Mouse (Mus musculus) CH12.LX (cell line): ENCODE results near the gene Ndufc2. TPM values are rescaled to one million over a fixed set of nuclear protein-coding genes. Genes with fewer than 3 reads are reported as not detected.

Experiments used
- DNase-seq: peaks from one replicate; pipeline ENCODE4 v3.0.0-alpha.2; 2013; ENCODE audit errors: extremely low read depth
- H3K27ac ChIP-seq: 2 replicates; pipeline ENCODE4 v1.5.1; 2012; ENCODE audit warnings: low read depth, mild to moderate bottlenecking, control low read depth, moderate library complexity; ENCODE audit not compliant: insufficient read depth
- H3K27me3 ChIP-seq: replicated peaks from 2 replicates; pipeline ENCODE3; 2012; ENCODE audit warnings: inconsistent platforms
- H3K36me3 ChIP-seq, 2 experiments: replicated peaks in 1 of 2; 2 replicates each; pipeline versions ENCODE3 to v1.6.1; 2012; ENCODE audit warnings: inconsistent platforms in 1 of 2, low read length in 1 of 2, mild to moderate bottlenecking in 1 of 2, mixed read lengths in 1 of 2, moderate library complexity in 1 of 2; ENCODE audit not compliant: control insufficient read depth in 1 of 2, insufficient read depth in 1 of 2
- H3K4me1 ChIP-seq, 2 experiments: 2 replicates each; pipeline ENCODE4 v1.6.1; 2012; ENCODE audit warnings: inconsistent platforms in 1 of 2, moderate library complexity in 1 of 2; ENCODE audit not compliant: insufficient read depth in 2 of 2, control insufficient read depth in 1 of 2
- H3K4me2 ChIP-seq: 2 replicates; pipeline ENCODE4 v1.6.1; 2012; ENCODE audit warnings: low read depth, mild to moderate bottlenecking, control low read depth; ENCODE audit not compliant: poor library complexity, insufficient read depth, severe bottlenecking
- H3K4me3 ChIP-seq, 3 experiments: fragments of 150-350 bp in 1 of 3; sonication (generic) in 1 of 3; replicated peaks in 1 of 3; 2 replicates each; pipeline versions ENCODE3 to v1.5.1; 2011 to 2012; ENCODE audit warnings: low read depth in 2 of 3, low read length in 2 of 3, mild to moderate bottlenecking in 2 of 3, moderate library complexity in 2 of 3, control low read depth in 1 of 3, improper control_type of control experiment in 1 of 3, inconsistent platforms in 1 of 3, mixed read lengths in 1 of 3; ENCODE audit not compliant: poor library complexity in 1 of 3
- H3K79me2 ChIP-seq: replicated peaks from 2 replicates; pipeline ENCODE4 v1.6.1; 2012; ENCODE audit warnings: mild to moderate bottlenecking, moderate library complexity; ENCODE audit not compliant: control insufficient read depth, poor library complexity, insufficient read depth, severe bottlenecking; ENCODE audit errors: extremely low read depth
- H3K9ac ChIP-seq: 2 replicates; pipeline ENCODE4 v1.6.1; 2012; ENCODE audit warnings: low read depth, mild to moderate bottlenecking, control low read depth, moderate library complexity; ENCODE audit not compliant: insufficient read depth
- H3K9me3 ChIP-seq: replicated peaks from 2 replicates; pipeline ENCODE3; 2012; ENCODE audit warnings: low read length, inconsistent platforms, mixed read lengths
- E2F4 ChIP-seq: IDR thresholded peaks from 2 replicates; pipeline ENCODE4 v1.6.1; 2011; ENCODE audit warnings: low read depth, low read length, improper control_type of control experiment; ENCODE audit not compliant: insufficient replicate concordance
- ETS1 ChIP-seq: conservative IDR thresholded peaks from 2 replicates; pipeline ENCODE4 v1.6.1; 2012; ENCODE audit warnings: low read depth, mild to moderate bottlenecking, inconsistent platforms, low read length, improper control_type of control experiment, moderate library complexity
- HCFC1 ChIP-seq: IDR thresholded peaks from 2 replicates; pipeline ENCODE4 v1.6.1; 2012; ENCODE audit warnings: low read depth, mild to moderate bottlenecking, inconsistent platforms, low read length, improper control_type of control experiment
- JUN ChIP-seq: IDR thresholded peaks from 2 replicates; pipeline ENCODE4 v1.6.1; 2011; ENCODE audit warnings: low read depth, mild to moderate bottlenecking, low read length, improper control_type of control experiment, moderate library complexity; ENCODE audit not compliant: insufficient read depth
- MAFK ChIP-seq: IDR thresholded peaks from 2 replicates; pipeline ENCODE4 v1.6.1; 2011; ENCODE audit warnings: low read length, improper control_type of control experiment; ENCODE audit not compliant: insufficient replicate concordance
- MAX ChIP-seq: IDR thresholded peaks from 2 replicates; pipeline ENCODE4 v1.6.1; 2011; ENCODE audit warnings: low read length, improper control_type of control experiment
- MAZ ChIP-seq: IDR thresholded peaks from 2 replicates; pipeline ENCODE4 v1.6.1; 2012; ENCODE audit warnings: low read depth, mild to moderate bottlenecking, inconsistent platforms, low read length, improper control_type of control experiment, moderate library complexity
- MXI1 ChIP-seq: IDR thresholded peaks from 2 replicates; pipeline ENCODE4 v1.6.1; 2011; ENCODE audit warnings: mild to moderate bottlenecking, low read depth, low read length, improper control_type of control experiment
- NELFE ChIP-seq: IDR thresholded peaks from 2 replicates; pipeline ENCODE4 v1.6.1; 2011; ENCODE audit warnings: low read depth, low read length, improper control_type of control experiment
- NRF1 ChIP-seq: IDR thresholded peaks from 2 replicates; pipeline ENCODE4 v1.6.1; 2014; ENCODE audit warnings: low read depth, mild to moderate bottlenecking, inconsistent platforms, low read length, improper control_type of control experiment, moderate library complexity
- PAX5 ChIP-seq: IDR thresholded peaks from 2 replicates; pipeline ENCODE4 v1.6.1; 2012; ENCODE audit warnings: low read length, inconsistent platforms, mixed read lengths
- POLR2AphosphoS2 ChIP-seq: IDR thresholded peaks from 2 replicates; pipeline ENCODE4 v1.6.1; 2011; ENCODE audit warnings: low read depth, low read length, improper control_type of control experiment
- RAD21 ChIP-seq: IDR thresholded peaks from 2 replicates; pipeline ENCODE4 v1.6.1; 2011; ENCODE audit warnings: low read depth, mild to moderate bottlenecking, low read length, improper control_type of control experiment, moderate library complexity
- SIN3A ChIP-seq: IDR thresholded peaks from 2 replicates; pipeline ENCODE4 v1.6.1; 2012; ENCODE audit warnings: low read length, improper control_type of control experiment, inconsistent platforms
- SMC3 ChIP-seq: IDR thresholded peaks from 2 replicates; pipeline ENCODE4 v1.6.1; 2011; ENCODE audit warnings: low read depth, low read length, improper control_type of control experiment
- TCF12 ChIP-seq: IDR thresholded peaks from 2 replicates; pipeline ENCODE4 v1.6.1; 2014; ENCODE audit warnings: low read depth, mild to moderate bottlenecking, inconsistent platforms, low read length, improper control_type of control experiment
- USF1 ChIP-seq: IDR thresholded peaks from 2 replicates; pipeline ENCODE4 v1.6.1; 2014; ENCODE audit warnings: low read depth, mild to moderate bottlenecking, inconsistent platforms, low read length, improper control_type of control experiment
- ZKSCAN1 ChIP-seq: IDR thresholded peaks from 2 replicates; pipeline ENCODE4 v1.6.1; 2012; ENCODE audit warnings: low read depth, inconsistent platforms, low read length, improper control_type of control experiment, borderline replicate concordance
- ZMIZ1 ChIP-seq: IDR thresholded peaks from 2 replicates; pipeline ENCODE4 v1.6.1; 2012; ENCODE audit warnings: low read depth, mild to moderate bottlenecking, inconsistent platforms, low read length, improper control_type of control experiment
- ZNF384 ChIP-seq: IDR thresholded peaks from 2 replicates; pipeline ENCODE4 v1.6.1; 2012; ENCODE audit warnings: low read depth, low read length, improper control_type of control experiment, inconsistent platforms
- dilution Hi-C: fragments of 300-500 bp; cut with MboI; formaldehyde crosslinking; loops from 2 replicates; pipeline ENCODE4 v1.14.3; 2020; ENCODE audit warnings: low sequenced_read_pairs; ENCODE audit not compliant: extremely low pct_unique_long_range_greater_than_20kb, extremely low pct_ligation_motif_present
- in situ Hi-C: fragments of 300-500 bp; cut with MboI; formaldehyde crosslinking; loops from 3 replicates; pipeline ENCODE4 v1.14.3; 2019; ENCODE audit warnings: low sequenced_read_pairs, low pct_ligation_motif_present, low pct_unique_long_range_greater_than_20kb, mixed read lengths
- polyA plus RNA-seq: library from polyadenylated mRNA; unstranded; fragments of >175 nt; gene quantifications from 2 replicates; pipeline ENCODE4 v1.2.1, GENCODE M21; 2012; ENCODE audit warnings: low read depth; ENCODE audit not compliant: insufficient read length
- total RNA-seq, 2 experiments: library from RNA; depleted of rRNA; stranded (reverse); fragments of 300-350 nt in 1 of 2; fragments of >200 nt in 1 of 2; gene quantifications; 2 replicates each; pipeline ENCODE4 v1.2.3; 2012 to 2014

The Ndufc2 gene
- total and polyA plus RNA-seq, 3 experiments: 217 to 352 (median 352) TPM

DNA sequence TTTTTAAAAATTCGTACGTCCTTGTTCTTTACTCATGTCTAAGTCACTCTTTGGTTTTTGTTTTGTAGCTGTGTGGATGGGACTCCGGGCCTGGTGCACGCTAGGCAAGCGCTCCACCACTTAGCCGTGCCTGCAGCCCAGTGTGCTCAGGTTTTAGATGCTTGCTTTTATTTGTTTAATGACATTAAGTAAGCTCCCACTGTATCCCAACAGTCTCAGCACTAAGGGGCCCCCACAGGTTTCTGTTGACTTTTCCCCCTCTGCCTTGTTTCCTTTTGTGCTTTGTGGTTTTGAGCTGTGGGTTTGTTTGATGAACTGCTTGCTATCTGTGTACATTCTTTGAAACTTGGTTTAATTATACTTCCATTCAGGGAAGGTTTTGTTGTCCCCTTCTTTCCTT is 52.4 kb downstream of the Ndufc2 start:
- H3K27me3 ChIP-seq: no peaks in the 10 kb centered on the region
- TF ChIP-seq RAD21: no peak
- no peak for TF ChIP-seq JUN
- TF ChIP-seq MAZ: no peak
- no peak for TF ChIP-seq NRF1
- TF ChIP-seq NELFE: no peak
- no peak for TF ChIP-seq MAX
- no peak for TF ChIP-seq TCF12
- no peak for TF ChIP-seq ETS1
- TF ChIP-seq USF1: no peak
- no peak for TF ChIP-seq ZMIZ1
- TF ChIP-seq HCFC1: no peak
- no peak for TF ChIP-seq ZNF384
- no peak for TF ChIP-seq ZKSCAN1
- no peak for TF ChIP-seq PAX5
- no peaks in the 10 kb centered on the region for H3K36me3 ChIP-seq
- in situ Hi-C loops (no loop called here), dilution Hi-C loops (no loop called here)
- H3K4me3 ChIP-seq: no peak overlapping the region
- H3K9me3 ChIP-seq: peaks cover 2% of the 10 kb centered on the region
- DNase-seq: no peak
- no peak overlapping the region for H3K4me2 ChIP-seq
- H3K4me1 ChIP-seq: peaks cover 8 to 21% of the 10 kb centered on the region in 2 experiments
- H3K79me2 ChIP-seq: no peaks in the 10 kb centered on the region
- H3K9ac ChIP-seq: no peak overlapping the region
- no peak overlapping the region for H3K27ac ChIP-seq

DNA sequence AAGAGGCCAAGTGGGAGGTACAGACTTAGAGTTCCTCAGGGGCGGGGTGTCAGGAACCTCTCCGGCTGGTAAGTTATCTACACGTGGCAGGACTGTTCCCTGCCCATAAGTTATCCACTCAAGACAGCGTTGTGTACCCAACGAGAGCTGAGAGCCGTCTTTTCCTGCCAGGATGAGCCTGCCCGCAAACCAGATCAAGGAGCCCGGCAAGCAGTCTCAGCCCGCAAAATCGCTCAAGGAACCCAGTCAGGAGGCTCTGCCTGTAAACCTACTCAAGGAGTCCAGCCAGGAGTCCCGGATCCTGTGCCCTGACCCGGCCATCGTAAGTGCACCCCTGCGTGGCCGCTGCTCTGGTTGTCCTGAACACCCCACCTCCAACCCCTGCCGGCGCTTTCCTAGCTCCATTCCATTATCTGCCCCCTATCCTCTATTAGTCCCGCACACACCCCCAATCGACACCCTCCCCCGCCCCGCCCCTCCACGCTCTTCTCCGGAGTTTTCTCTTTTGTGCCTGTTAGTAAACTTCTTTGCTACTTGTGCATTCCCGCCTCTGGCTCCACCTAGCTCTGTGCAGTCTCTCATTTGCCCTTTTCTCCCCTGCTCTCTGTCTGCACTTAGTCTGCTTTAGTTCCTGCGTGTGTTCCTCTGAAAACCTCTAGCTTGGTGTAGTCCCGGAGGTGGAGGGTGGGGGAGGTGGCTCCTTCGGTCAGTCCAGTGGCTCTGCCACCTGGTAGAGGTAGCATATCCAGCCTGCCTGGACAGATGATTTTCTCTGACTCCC is 53.5 kb downstream of the Ndufc2 start:
- Histone ChIP-seq H3K27me3 (no peaks in the 10 kb centered on the region), H3K36me3 (no peaks in the 10 kb centered on the region), H3K9me3 (peaks cover 2% of the 10 kb centered on the region), H3K27ac (no peak overlapping the region), H3K4me3 (peak overlapping the region in 2 of 3 experiments; percentile 10 to 52), H3K9ac (peak overlapping the region; percentile 16; the same call in 1 of the 2 replicates), H3K4me2 (peak overlapping the region; percentile 90), H3K4me1 (peaks cover 8 to 21% of the 10 kb centered on the region in 2 experiments), H3K79me2 (no peaks in the 10 kb centered on the region)
- no peak for DNase-seq
- in situ Hi-C loops (no loop called here), dilution Hi-C loops (no loop called here)
- TF ChIP-seq MXI1: 0 out of 2 replicates have a peak, but pooled peaks have one; percentile 66
- no peak for TF ChIP-seq MAZ
- TF ChIP-seq SIN3A: peak; percentile 52; the same call in 1 of the 2 replicates
- no peak for TF ChIP-seq ZKSCAN1
- no peak for TF ChIP-seq USF1
- TF ChIP-seq RAD21: no peak
- no peak for TF ChIP-seq MAFK
- TF ChIP-seq SMC3: no peak
- no peak for TF ChIP-seq E2F4
- no peak for TF ChIP-seq POLR2AphosphoS2
